Mouse (Mus musculus): ENCODE data around the gene Zbtb20.

Zbtb20 gene

DNA sequence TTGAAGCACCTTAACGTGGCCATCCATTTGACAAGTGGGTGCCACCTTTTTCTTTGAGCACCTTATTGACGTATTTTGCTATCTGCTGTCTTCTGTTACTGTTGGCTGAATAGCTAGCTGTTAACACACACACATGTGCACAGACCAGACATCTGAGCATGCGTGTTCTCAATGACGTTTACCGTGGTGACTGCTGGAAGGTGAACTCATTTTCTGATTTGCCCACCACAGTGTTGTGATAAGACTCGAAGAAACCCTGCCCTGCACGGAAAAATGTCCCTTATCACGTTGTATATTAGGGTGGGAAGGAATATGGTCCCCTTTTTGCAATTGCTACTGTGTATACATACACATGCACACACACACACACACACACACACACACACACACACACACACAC is 765.5 kb downstream of the Zbtb20 start:
- in situ Hi-C loops (cut with MboI, MseI), result no loop called here

DNA sequence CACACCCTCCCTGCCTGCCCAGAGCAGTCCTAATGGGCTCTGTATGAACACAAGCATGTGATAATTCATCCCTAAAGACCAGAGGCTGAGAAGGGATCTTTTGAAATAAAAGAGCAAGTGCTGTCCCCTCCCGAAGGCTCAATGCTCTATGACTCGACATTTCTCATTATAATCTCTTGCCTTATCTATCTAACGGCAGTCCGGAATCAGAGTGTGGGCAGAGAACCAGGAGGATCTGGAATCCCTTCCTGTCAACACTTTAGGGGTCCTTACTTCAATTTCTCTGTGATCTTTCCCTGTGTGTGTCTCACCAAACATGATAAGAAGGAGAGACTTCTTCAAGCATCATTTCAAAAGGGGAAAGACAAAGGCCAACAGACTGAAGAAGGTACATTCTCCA is 770.2 kb downstream of the Zbtb20 start:
- in situ Hi-C loops (cut with MboI, MseI), result no loop called here

DNA sequence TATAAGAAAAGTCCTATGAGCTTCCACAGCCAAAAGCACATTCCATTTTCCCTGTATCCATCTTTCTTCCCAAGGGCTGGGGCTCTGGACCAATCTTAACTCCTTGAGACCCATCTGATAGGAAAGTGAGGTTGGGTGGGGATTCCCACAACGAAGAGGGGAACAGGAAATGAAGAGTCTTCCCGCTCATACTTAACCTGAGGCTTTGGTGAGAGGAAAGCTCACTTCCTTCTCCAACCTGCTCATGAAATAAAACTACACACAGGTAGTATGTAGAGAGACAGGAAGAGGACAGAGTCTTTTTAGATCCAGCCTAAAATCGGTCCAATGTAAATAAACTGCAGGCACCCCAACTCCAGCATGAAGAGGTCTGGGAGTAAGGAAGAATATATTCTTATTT is 771.3 kb downstream of the Zbtb20 start:
- in situ Hi-C loops (cut with MboI, MseI), result no loop called here

GRCm38 (mm10) chr16:43647641-43648040 is 772.0 kb downstream of the Zbtb20 start:
- in situ Hi-C loops (cut with MboI, MseI), result no loop called here

DNA sequence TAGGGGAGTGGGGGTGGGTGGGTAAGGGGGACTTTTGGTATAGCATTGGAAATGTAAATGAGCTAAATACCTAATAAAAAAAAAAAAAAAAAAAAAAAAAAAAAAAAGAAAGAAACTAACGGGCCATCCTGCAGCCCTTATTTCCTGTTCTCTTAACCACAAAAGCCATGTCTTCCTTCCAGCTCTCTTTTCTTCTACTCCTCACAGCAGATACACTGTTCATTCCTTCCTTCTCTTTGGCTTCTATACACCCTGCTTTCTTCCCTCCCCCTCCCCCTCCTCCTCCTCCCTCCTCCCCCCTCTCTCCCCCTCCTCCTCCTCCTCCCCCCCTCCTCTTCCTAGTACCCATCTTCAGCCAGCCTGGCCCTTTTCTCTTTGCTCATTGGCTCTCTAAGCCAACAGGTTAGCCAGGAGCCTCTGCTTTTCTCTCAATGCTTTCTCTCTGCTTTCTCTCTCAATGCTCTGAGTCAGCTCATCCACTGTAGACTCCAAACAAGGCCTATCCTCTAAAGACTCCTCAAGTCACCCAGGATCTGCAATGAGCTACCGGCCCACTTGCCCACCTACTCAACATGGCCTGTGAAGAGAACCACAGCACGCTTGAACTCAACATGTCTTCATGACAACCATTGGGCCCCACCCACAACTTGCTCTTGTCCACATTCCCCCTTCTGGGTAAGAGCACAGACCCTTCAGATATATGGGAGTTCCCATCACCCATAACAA is 774.8 kb downstream of the Zbtb20 start:
- in situ Hi-C loops (cut with MboI, MseI), result no loop called here

GRCm38 (mm10) chr16:43653288-43653687 is 777.6 kb downstream of the Zbtb20 start:
- in situ Hi-C loops (cut with MboI, MseI), result no loop called here

DNA sequence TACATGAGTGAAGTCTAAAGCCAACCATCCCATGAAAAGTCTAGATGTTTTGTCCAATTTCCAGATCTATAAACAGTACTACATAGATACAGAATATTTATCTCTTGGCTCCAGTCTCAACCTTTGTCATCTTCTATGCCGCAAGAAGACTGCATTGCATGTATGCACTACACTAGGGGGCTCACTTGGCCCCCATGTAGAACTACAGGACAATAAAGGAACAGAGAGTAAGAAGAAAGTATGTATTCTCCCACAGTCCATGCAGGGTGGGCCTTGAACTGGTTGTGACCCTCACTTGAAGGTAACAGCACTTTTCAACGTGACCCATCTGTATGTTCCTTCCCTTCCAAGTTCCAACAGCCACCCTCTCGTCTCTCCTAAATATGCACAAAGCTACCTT is 778.6 kb downstream of the Zbtb20 start:
- in situ Hi-C loops (cut with MboI, MseI), result no loop called here

- in situ Hi-C loops (cut with MboI, MseI), result no loop called here
These were observed 779.6 kb downstream of the Zbtb20 start for GRCm38 (mm10) chr16:43655183-43655787.

- in situ Hi-C loops (cut with MboI, MseI), result loop anchor here (5.0 kb wide), 1 partner anchor 36 kb away; no protein-coding TSS in a partner anchor
These were observed 785.9 kb downstream of the Zbtb20 start for GRCm38 (mm10) chr16:43661576-43661975.

- in situ Hi-C loops (cut with MboI, MseI), result loop anchor here (5.0 kb wide), 1 partner anchor 35 kb away; no protein-coding TSS in a partner anchor
These were observed 786.7 kb downstream of the Zbtb20 start for GRCm38 (mm10) chr16:43662124-43663004.

DNA sequence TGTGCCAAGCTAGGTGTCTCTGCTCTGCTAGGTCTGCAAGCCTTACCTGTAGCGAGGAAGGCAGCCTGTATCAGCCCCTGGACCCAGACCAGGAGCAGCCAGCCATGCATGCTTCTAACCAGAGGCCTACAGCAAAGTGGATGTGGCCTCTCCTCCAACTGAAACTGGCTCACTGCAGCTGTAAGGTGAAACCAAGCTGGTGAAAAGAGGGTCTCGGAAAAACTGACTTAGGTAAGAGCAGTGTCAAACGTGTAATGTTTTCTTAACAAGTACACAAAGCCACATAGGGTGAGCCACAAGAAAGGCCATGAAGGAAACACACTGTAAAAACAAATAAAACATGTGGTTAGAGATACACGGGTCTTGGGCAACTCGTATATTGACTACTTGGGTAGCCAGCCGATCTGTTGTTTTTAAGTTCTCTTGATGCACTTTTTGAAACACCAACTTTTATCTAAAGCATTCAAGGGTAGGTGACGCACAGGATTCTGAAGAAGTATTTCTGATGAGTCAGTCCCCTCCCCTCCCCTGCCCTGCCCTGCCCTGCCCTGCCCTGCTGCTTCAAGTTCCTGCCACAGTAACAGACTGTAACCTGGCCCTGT is 788.4 kb downstream of the Zbtb20 start, which contains the start of gene Tigit:
Tigit (minus strand) TSS at position 169 of the 602 bp plus-strand sequence.
- in situ Hi-C loops (cut with MboI, MseI), result loop anchor here (5.0 kb wide), 1 partner anchor 33 kb away; no protein-coding TSS in a partner anchor

GRCm38 (mm10) chr16:43664861-43665260 is 789.2 kb downstream of the Zbtb20 start:
- in situ Hi-C loops (cut with MboI, MseI), result loop anchor here (5.0 kb wide), 1 partner anchor 32 kb away; no protein-coding TSS in a partner anchor

GRCm38 (mm10) chr16:43668294-43668693 is 792.6 kb downstream of the Zbtb20 start:
- in situ Hi-C loops (cut with MboI, MseI), result no loop called here

- in situ Hi-C loops (cut with MboI, MseI), result no loop called here
These were observed 796.3 kb downstream of the Zbtb20 start for GRCm38 (mm10) chr16:43671972-43672371.

GRCm38 (mm10) chr16:43672697-43673096 is 797.0 kb downstream of the Zbtb20 start:
- in situ Hi-C loops (cut with MboI, MseI), result no loop called here

DNA sequence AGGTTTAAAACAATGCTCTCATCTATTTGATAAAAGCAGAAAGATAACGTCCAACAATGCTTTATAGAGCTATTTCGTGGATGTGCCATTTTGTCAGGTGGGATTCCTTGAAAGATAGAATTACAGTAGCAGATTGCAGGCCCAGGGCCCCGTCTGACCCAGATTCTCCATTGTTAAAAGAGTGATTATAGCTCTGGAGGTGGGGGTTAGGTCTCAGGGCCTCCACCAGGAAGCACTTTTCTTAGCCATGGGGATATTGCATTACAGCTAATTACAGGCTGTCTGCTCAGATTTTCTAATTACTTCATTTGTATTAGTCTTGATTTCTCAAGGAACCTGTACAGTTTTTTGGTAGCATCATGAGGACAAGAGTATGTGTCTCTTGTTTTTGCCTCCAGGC is 798.7 kb downstream of the Zbtb20 start:
- in situ Hi-C loops (cut with MboI, MseI), result no loop called here

GRCm38 (mm10) chr16:43687968-43688367 is 812.3 kb downstream of the Zbtb20 start:
- in situ Hi-C loops (cut with MboI, MseI), result no loop called here

DNA sequence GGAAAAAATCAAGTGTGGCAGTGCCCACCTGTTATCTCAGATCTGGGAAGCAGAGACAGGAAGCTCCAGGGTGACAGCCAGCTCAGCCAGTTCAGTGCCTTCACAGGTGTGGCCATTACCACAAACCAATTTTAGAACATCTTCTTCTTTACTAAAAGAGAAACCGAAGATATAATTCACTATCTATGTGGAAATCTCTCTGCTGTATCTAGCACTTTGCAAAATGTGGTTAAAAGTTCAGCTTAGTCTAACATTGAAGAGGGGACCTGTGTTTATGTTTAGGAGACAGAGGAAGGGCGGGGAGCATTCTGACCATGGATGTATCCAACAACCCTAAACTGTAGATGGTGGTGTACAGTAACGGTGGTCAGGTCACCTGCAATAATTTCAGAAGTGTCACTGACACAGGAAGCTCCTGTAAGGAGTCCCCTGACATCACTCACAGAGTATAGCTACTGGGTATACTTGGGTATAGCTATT is 814.6 kb downstream of the Zbtb20 start:
- in situ Hi-C loops (cut with MboI, MseI), result no loop called here

DNA sequence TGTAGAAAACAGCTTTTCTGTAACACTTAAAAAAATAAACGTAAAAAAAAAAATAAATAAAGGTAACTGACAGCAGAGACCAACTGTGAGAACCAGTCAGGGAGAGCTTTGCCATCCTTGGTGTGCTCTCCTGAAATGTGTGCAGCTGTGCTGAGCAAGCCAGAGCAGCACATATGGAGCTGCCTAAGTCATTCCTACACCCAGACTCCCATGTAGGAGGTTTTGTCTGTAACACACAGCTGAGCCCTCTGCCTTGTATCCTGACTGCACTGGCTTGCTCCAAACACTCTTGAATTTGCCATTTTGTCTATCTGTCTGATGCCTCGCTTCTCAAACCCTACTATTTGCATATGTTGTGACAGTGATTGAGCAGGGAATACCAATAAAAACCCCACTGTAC is 815.2 kb downstream of the Zbtb20 start:
- in situ Hi-C loops (cut with MboI, MseI), result no loop called here

- in situ Hi-C loops (cut with MboI, MseI), result no loop called here
These were observed 816.1 kb downstream of the Zbtb20 start for GRCm38 (mm10) chr16:43691741-43692140.
